In the genomic region with DNA sequence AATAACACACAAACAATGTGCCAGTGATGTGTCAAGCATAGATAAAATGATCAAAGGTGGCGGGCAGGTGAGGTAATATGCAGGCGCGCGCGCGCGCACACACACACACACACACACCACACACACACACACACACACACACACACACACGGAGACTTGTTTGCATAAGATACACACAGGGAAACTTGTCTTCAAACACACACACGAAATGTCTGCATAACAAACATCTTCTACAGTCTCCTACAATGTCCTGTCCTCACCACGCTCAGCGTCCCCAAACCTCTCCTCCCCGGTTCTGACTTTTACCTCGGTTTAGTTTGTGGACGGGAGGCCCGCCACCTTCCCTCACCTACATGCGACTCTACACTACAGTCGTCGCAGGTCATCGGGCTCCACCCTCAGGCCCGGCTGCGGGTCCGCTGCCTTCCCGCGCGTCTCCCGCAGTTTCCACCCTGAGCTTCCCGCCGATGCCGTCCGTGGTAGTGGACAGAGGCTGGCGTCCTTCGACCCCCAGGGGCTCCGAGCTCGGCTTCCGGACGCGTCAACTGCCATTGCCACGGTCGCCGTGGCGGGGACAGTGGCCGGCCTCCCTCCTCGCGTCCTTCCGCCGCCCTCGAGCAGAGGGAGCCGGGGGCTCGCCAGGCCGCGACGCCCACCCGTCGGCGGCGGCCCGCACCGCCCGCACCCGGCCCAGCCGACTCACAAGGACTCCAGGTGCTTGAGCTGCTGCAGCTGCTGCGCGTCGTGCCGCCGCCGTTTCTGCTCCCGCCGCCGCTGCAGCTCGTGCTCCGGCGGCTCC, we compare ENCODE assay signal across 8 mouse cellular contexts. TPM values are rescaled to one million over a fixed set of nuclear protein-coding genes. Genes with fewer than 3 reads are reported as not detected.
DNase-seq lines count a peak whose midpoint lies in the region; ATAC-seq lines count a peak whose summit lies in the region.

No protein-coding gene starts in this region.

- peaks cover 6% of the 10 kb centered on the region for H3K4me1 ChIP-seq in forebrain, embryonic 12.5 days
- H3K4me1 ChIP-seq in hindbrain, embryonic 15.5 days (replicated peaks), result peaks cover 14% of the 10 kb centered on the region
- H3K4me1 ChIP-seq in limb, embryonic 11.5 days (ENCODE audit: control insufficient read depth, insufficient read depth, low read length), result no peaks in the 10 kb centered on the region
- peaks cover 3% of the 10 kb centered on the region; the same call in 1 of the 2 replicates for H3K4me1 ChIP-seq in midbrain, embryonic 11.5 days (ENCODE audit: control insufficient read depth, insufficient read depth, low read length)

- peak overlapping the region; percentile 88 for H3K27ac ChIP-seq in forebrain, embryonic 12.5 days
- peak overlapping the region; percentile 91 for H3K27ac ChIP-seq in hindbrain, embryonic 15.5 days (replicated peaks)
- H3K27ac ChIP-seq in limb, embryonic 11.5 days (replicated peaks; ENCODE audit: low read depth, low read length), result peak overlapping the region; percentile 65; the same call in 1 of the 2 replicates
- peak overlapping the region; percentile 82 for H3K27ac ChIP-seq in midbrain, embryonic 11.5 days (ENCODE audit: low read depth, low read length)

- H3K36me3 ChIP-seq in forebrain, embryonic 12.5 days (replicated peaks), result peaks cover 10% of the 10 kb centered on the region
- peaks cover 8% of the 10 kb centered on the region for H3K36me3 ChIP-seq in hindbrain, embryonic 15.5 days
- H3K36me3 ChIP-seq in limb, embryonic 11.5 days (ENCODE audit: control insufficient read depth, insufficient read depth, low read length), result peaks cover 4% of the 10 kb centered on the region; the same call in 1 of the 2 replicates
- H3K36me3 ChIP-seq in midbrain, embryonic 11.5 days (ENCODE audit: control insufficient read depth, insufficient read depth, low read length), result no peaks in the 10 kb centered on the region; the same call in 1 of the 2 replicates

- no peaks in the 10 kb centered on the region for H3K9me3 ChIP-seq in forebrain, embryonic 12.5 days
- no peaks in the 10 kb centered on the region for H3K9me3 ChIP-seq in hindbrain, embryonic 15.5 days
- H3K9me3 ChIP-seq in limb, embryonic 11.5 days (ENCODE audit: control insufficient read depth, low read length), result no peaks in the 10 kb centered on the region
- H3K9me3 ChIP-seq in midbrain, embryonic 11.5 days (ENCODE audit: control insufficient read depth, low read length), result no peaks in the 10 kb centered on the region

- peak overlapping the region; percentile 84 for H3K9ac ChIP-seq in forebrain, embryonic 12.5 days
- H3K9ac ChIP-seq in hindbrain, embryonic 15.5 days, result peak overlapping the region; percentile 84
- peak overlapping the region; percentile 87 for H3K9ac ChIP-seq in limb, embryonic 11.5 days (ENCODE audit: low read length)
- H3K9ac ChIP-seq in midbrain, embryonic 11.5 days (ENCODE audit: low read length), result peak overlapping the region; percentile 93

- no peaks in the 10 kb centered on the region for H3K27me3 ChIP-seq in forebrain, embryonic 12.5 days
- H3K27me3 ChIP-seq in hindbrain, embryonic 15.5 days, result no peaks in the 10 kb centered on the region
- no peaks in the 10 kb centered on the region for H3K27me3 ChIP-seq in limb, embryonic 11.5 days (ENCODE audit: control insufficient read depth, insufficient read depth, low read length)
- no peaks in the 10 kb centered on the region for H3K27me3 ChIP-seq in midbrain, embryonic 11.5 days (ENCODE audit: control insufficient read depth, insufficient read depth, low read length)

- peak overlapping the region; percentile 85 for H3K4me3 ChIP-seq in forebrain, embryonic 12.5 days (replicated peaks)
- peak overlapping the region; percentile 84 for H3K4me3 ChIP-seq in hindbrain, embryonic 15.5 days
- H3K4me3 ChIP-seq in limb, embryonic 11.5 days (ENCODE audit: low read depth, low read length), result peak overlapping the region; percentile 79
- peak overlapping the region; percentile 80 for H3K4me3 ChIP-seq in midbrain, embryonic 11.5 days (ENCODE audit: low read depth, low read length)

- WGBS in forebrain, embryonic 12.5 days, result 1% methylated on average over 61 of the region's 73 CpGs
- under 1% methylated on average over 72 of the region's 73 CpGs for WGBS in hindbrain, embryonic 15.5 days
- under 1% methylated on average over 73 of the region's 73 CpGs for WGBS in limb, embryonic 11.5 days
- 3% methylated on average over 71 of the region's 73 CpGs for WGBS in midbrain, embryonic 11.5 days

- ATAC-seq in forebrain, embryonic 12.5 days (ENCODE audit: low FRiP score), result peak; percentile 84
- peak; percentile 75 for ATAC-seq in hindbrain, embryonic 15.5 days (ENCODE audit: low FRiP score, low read depth)
- peak; percentile 61; the same call in 1 of the 2 replicates for ATAC-seq in limb, embryonic 11.5 days (ENCODE audit: insufficient number of reproducible peaks, low FRiP score, low TSS enrichment, low read depth)
- peak; percentile 82 for ATAC-seq in midbrain, embryonic 11.5 days (ENCODE audit: low FRiP score)

- peak; percentile 21 to 46 for DNase-seq in left cerebral cortex, adult 18-20 months (ENCODE audit: low spot score in 2 of 2)
- no peak for DNase-seq in left cerebral cortex, adult 8-10 months (ENCODE audit: low spot score in 2 of 2)
- peak; percentile 41 for DNase-seq in c-Kit-negative CD71-positive TER-119-positive erythroid progenitor cells, embryonic 14.5 days (ENCODE audit: low read depth, low spot score)
- peak; percentile 68 for DNase-seq in limb, embryonic 11.5 days (ENCODE audit: low spot score)
- no peak for DNase-seq in midbrain, embryonic 11.5 days (ENCODE audit: low spot score, missing footprints)
- DNase-seq in spleen, postnatal 4 days (ENCODE audit: low spot score in 2 of 2), result peak; percentile 47 to 86

- peak overlapping the region; percentile 80 for H3K4me2 ChIP-seq in forebrain, embryonic 12.5 days
- H3K4me2 ChIP-seq in hindbrain, embryonic 15.5 days, result peak overlapping the region; percentile 70
- H3K4me2 ChIP-seq in limb, embryonic 11.5 days (ENCODE audit: low read depth, severe bottlenecking), result peak overlapping the region; percentile 77
- peak overlapping the region; percentile 84 for H3K4me2 ChIP-seq in midbrain, embryonic 11.5 days

RNA-seq across cellular contexts. Expression of gene Rp9, which starts 2.0 kb away (rescaled TPM):
- total RNA-seq in left cerebral cortex, adult 18-20 months (2021), result 10 to 100 TPM; 42.4 to 45.4 TPM
- 10 to 100 TPM; 39.4 to 48.3 (median 46.1) TPM for total RNA-seq in left cerebral cortex, adult 8-10 months (2022)
- 58.2 and 63.2 TPM in 2 replicates for polyA plus RNA-seq in forebrain, embryonic 12.5 days (2016; fragmentation: Nextera tagmentation; extraction: Ambion mirVana)
- polyA plus RNA-seq in hindbrain, embryonic 15.5 days (2015; fragmentation: Nextera tagmentation; extraction: Ambion mirVana), result 67.5 and 71.1 TPM in 2 replicates
- polyA plus RNA-seq in limb, embryonic 11.5 days (2014; fragmentation: Nextera tagmentation; extraction: Ambion mirVana), result 62.7 TPM in 2 replicates
- 50.6 and 54.2 TPM in 2 replicates for polyA plus RNA-seq in midbrain, embryonic 11.5 days (2014; fragmentation: Nextera tagmentation; extraction: Ambion mirVana)

RNA-seq across cellular contexts. Expression of gene Bbs9, which starts 7.9 kb away (rescaled TPM):
- total RNA-seq in left cerebral cortex, adult 18-20 months (2021), result 10 to 100 TPM; 41.9 to 42.0 TPM
- total RNA-seq in left cerebral cortex, adult 8-10 months (2022), result 10 to 100 TPM; 48.2 to 51.0 (median 50.1) TPM
- polyA plus RNA-seq in forebrain, embryonic 12.5 days (2016; fragmentation: Nextera tagmentation; extraction: Ambion mirVana), result 20.0 and 20.4 TPM in 2 replicates
- polyA plus RNA-seq in hindbrain, embryonic 15.5 days (2015; fragmentation: Nextera tagmentation; extraction: Ambion mirVana), result 19.6 and 22.7 TPM in 2 replicates
- polyA plus RNA-seq in limb, embryonic 11.5 days (2014; fragmentation: Nextera tagmentation; extraction: Ambion mirVana), result 15.5 and 15.9 TPM in 2 replicates
- 17.4 and 21.1 TPM in 2 replicates for polyA plus RNA-seq in midbrain, embryonic 11.5 days (2014; fragmentation: Nextera tagmentation; extraction: Ambion mirVana)

RNA-seq across cellular contexts. Expression of gene Gm17545, which starts 13.5 kb away (rescaled TPM):
- total RNA-seq in left cerebral cortex, adult 18-20 months (2021), result not detected
- not detected for total RNA-seq in left cerebral cortex, adult 8-10 months (2022)
- polyA plus RNA-seq in forebrain, embryonic 12.5 days (2016; fragmentation: Nextera tagmentation; extraction: Ambion mirVana), result not detected in 2 replicates
- polyA plus RNA-seq in hindbrain, embryonic 15.5 days (2015; fragmentation: Nextera tagmentation; extraction: Ambion mirVana), result not detected in 2 replicates
- polyA plus RNA-seq in limb, embryonic 11.5 days (2014; fragmentation: Nextera tagmentation; extraction: Ambion mirVana), result not detected in 2 replicates
- polyA plus RNA-seq in midbrain, embryonic 11.5 days (2014; fragmentation: Nextera tagmentation; extraction: Ambion mirVana), result not detected in 2 replicates

RNA-seq across cellular contexts. Expression of gene 9530077C05Rik, which starts 56.3 kb away (rescaled TPM):
- total RNA-seq in left cerebral cortex, adult 18-20 months (2021), result 1 to 10 TPM; 7.4 to 9.8 TPM
- 1 to 10 TPM; 5.5 to 7.3 (median 6.5) TPM for total RNA-seq in left cerebral cortex, adult 8-10 months (2022)
- 10.2 and 12.1 TPM in 2 replicates for polyA plus RNA-seq in forebrain, embryonic 12.5 days (2016; fragmentation: Nextera tagmentation; extraction: Ambion mirVana)
- polyA plus RNA-seq in hindbrain, embryonic 15.5 days (2015; fragmentation: Nextera tagmentation; extraction: Ambion mirVana), result 14.7 and 16.5 TPM in 2 replicates
- polyA plus RNA-seq in limb, embryonic 11.5 days (2014; fragmentation: Nextera tagmentation; extraction: Ambion mirVana), result 6.9 and 8.8 TPM in 2 replicates
- 11.1 and 13.6 TPM in 2 replicates for polyA plus RNA-seq in midbrain, embryonic 11.5 days (2014; fragmentation: Nextera tagmentation; extraction: Ambion mirVana)

Comparison
In these comparisons a context has a peak if more than half of its experiments do, and no peak if none do; other contexts are left out.
1. DNase-seq: peak in left cerebral cortex, adult 18-20 months (2 of 2), c-Kit-negative CD71-positive TER-119-positive erythroid progenitor cells, embryonic 14.5 days (single experiment), limb, embryonic 11.5 days (single experiment) and spleen, postnatal 4 days (2 of 2); none in left cerebral cortex, adult 8-10 months (0 of 2) and midbrain, embryonic 11.5 days (single experiment).
2. Peak in every context shown above with its lines, with median percentiles within 50 percentile points of each other: ATAC-seq, H3K27ac ChIP-seq, H3K4me2 ChIP-seq, H3K4me3 ChIP-seq and H3K9ac ChIP-seq.